Mouse (Mus musculus) kidney, postnatal 10 days (tissue): ENCODE measurements around the gene Fam219b.
A peak's percentile ranks its signal among the peaks of the same experiment; 100 is the strongest.

Experiments used
- DNase-seq: peaks from one replicate; pipeline ENCODE4 v3.0.0; 2021; ENCODE audit warnings: mixed read lengths

Gene Fam219b

GRCm38 (mm10) chr9:57537044-57537727 is at the start of gene Fam219b:
TSS of gene Fam219b (plus strand) at chr9:57537528.
- peak; percentile 95 for DNase-seq

- DNase-seq: no peak
Observed at GRCm38 (mm10) chr9:57487807-57488206, 49.5 kb upstream of the Fam219b start.

GRCm38 (mm10) chr9:57493532-57493931 is 43.8 kb upstream of the Fam219b start:
- no peak for DNase-seq

- DNase-seq: no peak
Observed at GRCm38 (mm10) chr9:57494970-57495369, 42.4 kb upstream of the Fam219b start.

GRCm38 (mm10) chr9:57497236-57497635 is 40.1 kb upstream of the Fam219b start:
- peak; percentile 6 for DNase-seq

- DNase-seq: no peak
Observed at GRCm38 (mm10) chr9:57498536-57498935, 38.8 kb upstream of the Fam219b start.

- no peak for DNase-seq
Observed at GRCm38 (mm10) chr9:57501452-57501851, 35.9 kb upstream of the Fam219b start.

GRCm38 (mm10) chr9:57501861-57502260 is 35.5 kb upstream of the Fam219b start:
- peak; percentile 39 for DNase-seq

GRCm38 (mm10) chr9:57502911-57503621 is 34.3 kb upstream of the Fam219b start:
- peak; percentile 18 for DNase-seq

- peak; percentile 83 for DNase-seq
Observed at GRCm38 (mm10) chr9:57503622-57504380, 33.5 kb upstream of the Fam219b start, which contains the start of gene Rpp25. TSS of gene Rpp25 (plus strand) at chr9:57504026.

GRCm38 (mm10) chr9:57504381-57504700 is 33.0 kb upstream of the Fam219b start:
- DNase-seq: peak; percentile 76

GRCm38 (mm10) chr9:57504891-57505290 is 32.4 kb upstream of the Fam219b start:
- no peak for DNase-seq

- DNase-seq: peak; percentile 81
Observed at GRCm38 (mm10) chr9:57505700-57506099, 31.6 kb upstream of the Fam219b start.

GRCm38 (mm10) chr9:57510577-57510976 is 26.8 kb upstream of the Fam219b start:
- no peak for DNase-seq

- peak; percentile 79 for DNase-seq
Observed at GRCm38 (mm10) chr9:57517113-57517512, 20.2 kb upstream of the Fam219b start.

GRCm38 (mm10) chr9:57520375-57521055 is 16.8 kb upstream of the Fam219b start:
- DNase-seq: no peak

GRCm38 (mm10) chr9:57521056-57521911 is 16.0 kb upstream of the Fam219b start, which contains the start of gene Cox5a:
TSS of gene Cox5a (plus strand) at chr9:57521274.
- DNase-seq: peak; percentile 97

GRCm38 (mm10) chr9:57522114-57522860 is 15.0 kb upstream of the Fam219b start:
- DNase-seq: no peak

GRCm38 (mm10) chr9:57522861-57523246 is 14.5 kb upstream of the Fam219b start:
- no peak for DNase-seq

GRCm38 (mm10) chr9:57523754-57524153 is 13.6 kb upstream of the Fam219b start:
- no peak for DNase-seq

- no peak for DNase-seq
Observed at GRCm38 (mm10) chr9:57524439-57524838, 12.9 kb upstream of the Fam219b start.
